Mouse (Mus musculus) embryonic facial prominence, embryonic 11.5 days (tissue): ENCODE data around the gene Tacc2. TPM values are rescaled to one million over a fixed set of nuclear protein-coding genes. Genes with fewer than 3 reads are reported as not detected.

ENCODE experiments used
- ATAC-seq: fragments of 200-750 bp; cut with Nextera tagmentation; replicated peaks from 2 replicates; pipeline ENCODE4 v1.8.0; 2017; ENCODE audit warnings: low read depth; ENCODE audit not compliant: insufficient number of reproducible peaks, low FRiP score, low TSS enrichment
- DNase-seq: peaks from one replicate; pipeline ENCODE4 v3.0.0-alpha.2; 2015; ENCODE audit warnings: low spot score
- H3K27ac ChIP-seq: fragments of 300-500 bp; sonication (generic); replicated peaks from 2 replicates; pipeline ENCODE4 v1.5.1; 2014; ENCODE audit warnings: mild to moderate bottlenecking, low read depth, low read length, control low read depth
- H3K27me3 ChIP-seq: fragments of 300-500 bp; sonication (generic); 2 replicates; pipeline ENCODE4 v1.6.1; 2014; ENCODE audit warnings: mild to moderate bottlenecking, low read length, moderate library complexity, mixed read lengths; ENCODE audit not compliant: control insufficient read depth, insufficient read depth
- H3K36me3 ChIP-seq: fragments of 300-500 bp; sonication (generic); replicated peaks from 2 replicates; pipeline ENCODE4 v1.6.1; 2014; ENCODE audit warnings: low read depth, mild to moderate bottlenecking, low read length, moderate library complexity, mixed read lengths; ENCODE audit not compliant: control insufficient read depth, insufficient read depth
- H3K4me1 ChIP-seq: fragments of 300-500 bp; sonication (generic); 2 replicates; pipeline ENCODE4 v1.6.1; 2014; ENCODE audit warnings: low read length, mixed read lengths; ENCODE audit not compliant: control insufficient read depth, insufficient read depth
- H3K4me2 ChIP-seq: fragments of 300-500 bp; sonication (generic); 2 replicates; pipeline ENCODE4 v1.6.1; 2014; ENCODE audit warnings: low read depth, mild to moderate bottlenecking, control low read depth, low read length, moderate library complexity
- H3K4me3 ChIP-seq: fragments of 300-500 bp; sonication (generic); 2 replicates; pipeline ENCODE4 v1.5.1; 2014; ENCODE audit warnings: low read depth, low read length, control low read depth
- H3K9ac ChIP-seq: fragments of 300-500 bp; sonication (generic); replicated peaks from 2 replicates; pipeline ENCODE4 v1.6.1; 2014; ENCODE audit warnings: mild to moderate bottlenecking, control low read depth, low read length
- H3K9me3 ChIP-seq: fragments of 300-500 bp; sonication (generic); replicated peaks from 2 replicates; pipeline ENCODE4 v1.6.1; 2016; ENCODE audit warnings: mild to moderate bottlenecking, low read length, inconsistent platforms, mixed read lengths; ENCODE audit not compliant: control insufficient read depth
- WGBS: fragments of 180-500 bp; shearing (Covaris S2); extraction: QIAGEN DNeasy Blood & Tissue Kit; methylation state at CpG from one replicate; pipeline ENCODE4 v1.1.7; 2014; 5-methylcytosine and 5-hydroxymethylcytosine counted together
- polyA plus RNA-seq: library from polyadenylated mRNA; unstranded; fragments of >200 nt; fragmentation: Nextera tagmentation; extraction: Ambion mirVana; gene quantifications from 2 replicates; pipeline ENCODE4 v1.2.1, GENCODE M21; 2014

Tacc2 gene
- polyA plus RNA-seq, 1 experiment from 2014 or later = 39.9 TPM

DNA sequence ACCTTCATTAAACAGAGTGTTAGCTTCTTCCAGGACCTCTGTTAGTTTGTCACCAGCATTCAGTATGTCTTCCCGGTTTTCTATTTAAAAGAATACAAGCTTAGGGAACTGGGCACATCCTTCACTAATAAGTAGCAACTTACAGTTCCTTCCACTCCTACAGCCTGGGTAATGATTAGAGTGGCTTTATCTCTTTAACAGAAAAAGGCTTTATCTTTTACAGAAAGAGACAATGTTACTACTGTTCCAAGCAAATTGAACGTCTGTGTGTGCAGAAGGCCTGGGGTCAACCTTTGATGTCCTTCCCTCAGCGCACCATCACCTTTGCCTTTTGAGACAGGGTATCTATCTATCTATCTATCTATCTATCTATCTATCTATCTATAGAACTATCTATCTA lies 31.3 kb upstream of the Tacc2 start:
- H3K4me2 ChIP-seq = peak overlapping the region; percentile 72
- no peaks in the 10 kb centered on the region for H3K9me3 ChIP-seq
- H3K9ac ChIP-seq = peak overlapping the region; percentile 98
- no peaks in the 10 kb centered on the region for H3K27me3 ChIP-seq
- 53% methylated on average over 3 of the region's 3 CpGs for WGBS
- ATAC-seq (no peak), DNase-seq (no peak)
- H3K4me1 ChIP-seq = no peaks in the 10 kb centered on the region; the same call in 1 of the 2 replicates
- H3K27ac ChIP-seq = no peak overlapping the region
- peak overlapping the region; percentile 84 for H3K4me3 ChIP-seq
- H3K36me3 ChIP-seq = peaks cover 12% of the 10 kb centered on the region

DNA sequence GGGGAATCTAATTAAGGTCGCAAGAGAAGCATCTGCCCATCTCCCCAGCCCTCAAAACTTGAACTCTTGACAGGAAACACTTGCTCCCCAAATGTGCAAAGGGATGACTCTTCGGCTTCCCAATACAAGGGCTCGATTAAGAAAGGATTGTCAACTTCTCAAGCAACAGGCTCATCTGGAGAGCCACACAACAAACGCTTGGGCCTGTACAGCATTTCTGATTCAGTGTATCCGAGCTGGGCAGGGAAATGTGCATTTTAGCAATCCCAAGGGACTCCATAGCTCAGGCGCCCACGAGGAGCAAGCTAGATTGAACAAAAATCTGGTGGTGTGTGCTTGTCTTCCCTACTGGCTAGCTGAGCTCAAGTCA lies 30.8 kb upstream of the Tacc2 start:
- no peaks in the 10 kb centered on the region for H3K9me3 ChIP-seq
- WGBS = 10% methylated on average over 7 of the region's 7 CpGs
- H3K27ac ChIP-seq = peak overlapping the region; percentile 98
- no peak for DNase-seq
- ATAC-seq = no peak; the same call in 1 of the 2 replicates
- peak overlapping the region; percentile 98 for H3K9ac ChIP-seq
- H3K4me2 ChIP-seq = peak overlapping the region; percentile 72
- no peaks in the 10 kb centered on the region for H3K27me3 ChIP-seq
- H3K4me1 ChIP-seq = no peaks in the 10 kb centered on the region; the same call in 1 of the 2 replicates
- peak overlapping the region; percentile 84 for H3K4me3 ChIP-seq
- peaks cover 9% of the 10 kb centered on the region for H3K36me3 ChIP-seq

DNA sequence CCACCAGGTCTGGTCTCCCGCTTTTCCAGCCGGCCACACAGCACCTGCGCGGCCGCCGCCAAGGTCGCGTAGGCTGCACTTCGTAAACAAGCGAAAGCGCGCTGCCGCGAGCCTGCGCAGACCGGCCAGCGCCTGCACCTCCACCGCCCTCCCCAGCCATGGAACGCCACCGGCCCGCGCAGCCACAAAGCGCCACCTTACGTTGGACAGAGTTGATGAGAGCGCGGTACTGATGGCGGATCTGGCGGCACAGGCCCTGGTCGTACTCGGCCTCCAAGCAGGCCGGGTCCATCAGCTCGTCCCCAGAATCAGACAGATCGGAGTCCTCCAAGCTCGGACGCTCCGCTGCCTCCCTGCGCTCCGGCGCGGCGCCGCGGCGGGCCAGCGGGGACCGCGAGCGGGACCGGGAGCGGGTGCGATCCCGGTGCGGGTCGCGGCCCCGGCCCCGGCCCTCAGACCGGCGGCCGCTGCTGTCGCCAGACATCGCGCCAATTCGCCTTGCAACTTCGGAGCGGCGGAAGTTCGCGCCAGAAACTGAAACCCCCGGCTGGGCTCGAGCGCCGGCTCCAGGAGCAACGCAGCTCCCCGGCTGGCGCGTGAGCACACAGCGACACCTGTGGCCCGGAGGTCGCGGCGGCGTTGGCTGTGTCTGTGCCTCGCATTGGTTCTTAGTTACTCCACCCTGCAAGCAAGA lies 30.3 kb upstream of the Tacc2 start:
- H3K4me3 ChIP-seq = peak overlapping the region; percentile 84
- H3K4me1 ChIP-seq = no peaks in the 10 kb centered on the region; the same call in 1 of the 2 replicates
- ATAC-seq (peak; percentile 91), DNase-seq (peak; percentile 94)
- H3K27ac ChIP-seq = peak overlapping the region; percentile 98
- H3K27me3 ChIP-seq = no peaks in the 10 kb centered on the region
- H3K9ac ChIP-seq = peak overlapping the region; percentile 98
- no peaks in the 10 kb centered on the region for H3K9me3 ChIP-seq
- WGBS = under 1% methylated on average over 83 of the region's 84 CpGs
- peak overlapping the region; percentile 72 for H3K4me2 ChIP-seq
- peaks cover 9% of the 10 kb centered on the region for H3K36me3 ChIP-seq

DNA sequence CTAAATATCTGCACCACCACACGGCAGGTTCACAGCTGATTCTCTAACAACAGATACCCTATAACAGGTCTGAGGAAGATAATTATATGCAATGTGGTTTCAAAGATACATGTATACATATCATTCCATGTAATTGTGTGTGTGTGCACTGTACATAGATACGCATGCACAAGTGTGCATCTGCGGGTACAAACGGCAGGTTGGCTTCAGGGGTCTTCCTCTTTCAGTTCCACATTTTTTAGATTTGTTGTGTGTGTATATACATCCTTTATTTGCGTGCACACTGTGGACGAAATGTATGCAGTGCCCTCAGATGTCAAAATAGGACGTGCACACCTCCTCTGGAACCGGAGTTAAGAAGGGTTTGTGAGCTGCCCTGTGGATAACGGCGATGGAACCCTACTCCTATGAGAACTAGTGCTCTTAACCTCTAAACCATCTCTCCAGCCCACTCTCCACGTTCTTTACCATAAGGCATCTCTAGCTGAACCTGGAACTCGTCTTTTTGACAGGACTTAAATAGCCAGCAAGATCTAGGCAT lies 29.5 kb upstream of the Tacc2 start:
- H3K9ac ChIP-seq = no peak overlapping the region
- 84% methylated on average over 12 of the region's 12 CpGs for WGBS
- no peaks in the 10 kb centered on the region for H3K27me3 ChIP-seq
- peak; percentile 27; the same call in 1 of the 2 replicates for ATAC-seq
- DNase-seq = no peak
- H3K27ac ChIP-seq = no peak overlapping the region
- H3K9me3 ChIP-seq = no peaks in the 10 kb centered on the region
- H3K4me1 ChIP-seq = no peaks in the 10 kb centered on the region; the same call in 1 of the 2 replicates
- H3K4me3 ChIP-seq = no peak overlapping the region; the same call in 1 of the 2 replicates
- H3K36me3 ChIP-seq = peaks cover 3% of the 10 kb centered on the region
- H3K4me2 ChIP-seq = no peak overlapping the region

DNA sequence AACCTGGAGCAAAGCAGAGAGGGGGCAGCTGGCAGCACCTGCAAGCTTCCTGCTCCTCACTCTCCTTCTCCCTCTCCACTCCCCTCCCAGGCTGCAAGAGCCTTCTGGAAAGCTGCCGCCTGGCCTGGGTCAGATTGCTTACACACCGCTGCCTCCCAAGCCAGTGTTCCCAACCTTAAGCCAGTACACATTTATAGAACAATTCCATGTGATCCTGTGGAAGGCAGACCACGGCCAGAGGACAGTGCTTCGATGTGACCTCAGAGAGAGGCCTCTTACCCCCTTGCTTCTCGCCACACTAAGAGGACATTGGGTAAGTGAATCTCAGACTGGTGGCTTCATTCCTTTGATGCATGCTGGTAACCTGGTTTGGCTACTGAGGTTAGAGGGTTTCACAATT lies 24.5 kb upstream of the Tacc2 start:
- H3K4me1 ChIP-seq = no peaks in the 10 kb centered on the region
- ATAC-seq (no peak), DNase-seq (no peak)
- WGBS = 68% methylated on average over 5 of the region's 5 CpGs
- H3K9ac ChIP-seq = no peak overlapping the region
- no peaks in the 10 kb centered on the region for H3K36me3 ChIP-seq
- no peak overlapping the region for H3K27ac ChIP-seq
- H3K4me3 ChIP-seq = no peak overlapping the region
- H3K27me3 ChIP-seq = no peaks in the 10 kb centered on the region
- no peaks in the 10 kb centered on the region for H3K9me3 ChIP-seq
- no peak overlapping the region for H3K4me2 ChIP-seq

DNA sequence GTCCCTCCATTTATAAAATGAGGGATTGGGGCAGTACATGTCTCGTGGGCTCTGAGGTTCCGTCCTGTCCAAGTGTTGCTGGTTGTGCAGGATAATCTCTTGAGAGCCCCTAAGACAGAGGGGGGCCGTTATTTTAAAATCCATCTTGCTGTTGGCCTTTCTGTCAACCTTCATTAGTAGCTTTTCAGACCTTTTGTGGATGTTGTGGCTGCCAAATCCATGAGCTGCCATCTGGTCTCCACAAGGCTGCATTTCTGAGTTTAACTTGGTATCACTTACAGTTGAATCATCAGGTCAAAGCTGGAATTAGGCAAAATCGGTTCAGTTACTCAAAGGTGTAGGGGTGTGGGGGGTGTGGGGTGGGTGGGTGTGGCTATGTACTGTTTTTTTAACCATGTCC lies 23.9 kb upstream of the Tacc2 start:
- Histone ChIP-seq H3K4me2 (no peak overlapping the region), H3K27me3 (no peaks in the 10 kb centered on the region), H3K9ac (no peak overlapping the region), H3K4me1 (no peaks in the 10 kb centered on the region), H3K9me3 (no peaks in the 10 kb centered on the region), H3K36me3 (no peaks in the 10 kb centered on the region), H3K27ac (no peak overlapping the region), H3K4me3 (no peak overlapping the region)
- ATAC-seq (no peak), DNase-seq (no peak)
- 49% methylated on average over 4 of the region's 4 CpGs for WGBS

DNA sequence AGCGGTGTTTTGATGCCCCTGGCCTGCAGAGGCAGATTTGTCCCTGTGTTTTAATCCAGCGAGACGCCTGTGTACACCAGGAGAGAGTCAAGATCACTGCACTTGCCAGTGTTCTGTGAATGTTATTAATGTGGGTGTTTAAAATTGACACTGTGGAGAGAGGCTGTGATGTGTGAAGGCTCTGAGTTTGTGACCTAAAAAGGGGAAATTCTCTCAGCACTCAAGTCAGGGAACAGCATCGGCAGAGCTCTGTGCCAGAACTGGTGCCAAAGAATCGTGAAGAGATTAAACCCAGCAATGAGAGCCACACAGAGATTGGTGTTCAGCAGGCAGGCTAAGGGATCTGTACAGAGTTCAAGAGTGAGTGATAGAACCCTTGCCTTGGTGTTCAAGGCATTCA lies 21.6 kb upstream of the Tacc2 start:
- Histone ChIP-seq H3K9ac (no peak overlapping the region), H3K4me3 (no peak overlapping the region), H3K36me3 (no peaks in the 10 kb centered on the region), H3K9me3 (no peaks in the 10 kb centered on the region), H3K4me1 (no peaks in the 10 kb centered on the region), H3K27me3 (no peaks in the 10 kb centered on the region), H3K27ac (no peak overlapping the region), H3K4me2 (no peak overlapping the region)
- 72% methylated on average over 5 of the region's 5 CpGs for WGBS
- DNase-seq (no peak), ATAC-seq (no peak)

DNA sequence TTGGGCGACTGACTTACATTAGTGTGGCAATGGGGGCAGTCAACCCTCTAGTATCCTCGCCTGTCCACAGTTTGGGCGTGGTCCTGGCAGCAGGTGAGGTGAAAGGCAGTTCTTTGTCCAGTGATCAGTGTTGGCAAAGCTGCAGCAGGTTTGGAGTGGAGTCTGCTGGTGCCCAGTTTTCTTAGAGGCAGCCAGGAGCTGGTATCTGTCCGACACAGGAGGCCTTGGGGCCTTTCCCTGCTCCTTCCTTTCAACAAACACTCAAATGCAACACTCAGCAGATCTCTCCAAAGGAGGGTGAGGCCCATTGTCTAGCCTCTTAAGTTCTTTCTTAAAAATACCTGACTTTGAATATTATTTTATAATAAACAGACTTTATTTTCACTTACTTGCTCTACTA lies 18.6 kb upstream of the Tacc2 start:
- H3K4me1 ChIP-seq = no peaks in the 10 kb centered on the region
- no peak overlapping the region for H3K27ac ChIP-seq
- H3K4me2 ChIP-seq = no peak overlapping the region
- WGBS = 78% methylated on average over 4 of the region's 4 CpGs
- H3K9ac ChIP-seq = no peak overlapping the region
- DNase-seq (no peak), ATAC-seq (no peak)
- H3K4me3 ChIP-seq = no peak overlapping the region
- H3K27me3 ChIP-seq = no peaks in the 10 kb centered on the region
- H3K9me3 ChIP-seq = no peaks in the 10 kb centered on the region
- H3K36me3 ChIP-seq = no peaks in the 10 kb centered on the region
